Mouse (Mus musculus): ENCODE results near the gene Col2a1. TPM values are rescaled to one million over a fixed set of nuclear protein-coding genes. Genes with fewer than 3 reads are reported as not detected.

Col2a1 gene
- total RNA-seq (2021): 10 to 100 TPM; 33.3 to 33.7 TPM
- long read RNA-seq, experiment 1, full-length matches to known transcripts: 15 of 36 reads
- long read RNA-seq, experiment 1, partial matches to known transcripts: 18 of 36 reads
- long read RNA-seq, experiment 1, other reads (novel, unspliced or antisense): 3 of 36 reads
- long read RNA-seq, experiment 2, full-length matches to known transcripts: 19 of 27 reads
- long read RNA-seq, experiment 2, partial matches to known transcripts: 7 of 27 reads
- long read RNA-seq, experiment 2, other reads (novel, unspliced or antisense): 1 of 27 reads

- DNase-seq: no peak
Observed at GRCm38 (mm10) chr15:98003822-98004739, at the start of gene Col2a1. TSS of gene Col2a1 (minus strand) at chr15:98004695.

- DNase-seq: no peak
Observed at GRCm38 (mm10) chr15:98051685-98052084, 47.2 kb upstream of the Col2a1 start.

- no peak for DNase-seq
Observed at GRCm38 (mm10) chr15:98048918-98049700, 44.6 kb upstream of the Col2a1 start.

- DNase-seq: no peak
Observed at GRCm38 (mm10) chr15:98044387-98044786, 39.9 kb upstream of the Col2a1 start.

- no peak for DNase-seq
Observed at GRCm38 (mm10) chr15:98043967-98044366, 39.5 kb upstream of the Col2a1 start.

GRCm38 (mm10) chr15:98042508-98042907 lies 38.0 kb upstream of the Col2a1 start:
- no peak for DNase-seq

GRCm38 (mm10) chr15:98039682-98040081 lies 35.2 kb upstream of the Col2a1 start:
- no peak for DNase-seq

GRCm38 (mm10) chr15:98036578-98036977 lies 32.1 kb upstream of the Col2a1 start:
- no peak for DNase-seq

- no peak for DNase-seq
Observed at GRCm38 (mm10) chr15:98035076-98035755, 30.7 kb upstream of the Col2a1 start.

GRCm38 (mm10) chr15:98033233-98033748 lies 28.8 kb upstream of the Col2a1 start:
- no peak for DNase-seq

GRCm38 (mm10) chr15:98029798-98030197 lies 25.3 kb upstream of the Col2a1 start:
- no peak for DNase-seq

GRCm38 (mm10) chr15:98026967-98027904 lies 22.7 kb upstream of the Col2a1 start:
- DNase-seq: no peak

GRCm38 (mm10) chr15:98025611-98026010 lies 21.1 kb upstream of the Col2a1 start:
- no peak for DNase-seq

GRCm38 (mm10) chr15:98023137-98023536 lies 18.6 kb upstream of the Col2a1 start:
- no peak for DNase-seq

- DNase-seq: no peak
Observed at GRCm38 (mm10) chr15:98021886-98022285, 17.4 kb upstream of the Col2a1 start.

GRCm38 (mm10) chr15:98019047-98019446 lies 14.6 kb upstream of the Col2a1 start:
- DNase-seq: no peak

GRCm38 (mm10) chr15:98017925-98018324 lies 13.4 kb upstream of the Col2a1 start:
- no peak for DNase-seq

GRCm38 (mm10) chr15:98012810-98013209 lies 8.3 kb upstream of the Col2a1 start:
- no peak for DNase-seq

GRCm38 (mm10) chr15:98005181-98005580 lies 686 bp upstream of the Col2a1 start:
- DNase-seq: no peak

- DNase-seq: no peak
Observed at GRCm38 (mm10) chr15:98004740-98005159, 255 bp upstream of the Col2a1 start.
